Mouse (Mus musculus) thymus, adult 2 months (tissue): ENCODE measurements around the gene P2ry12. TPM values are rescaled to one million over a fixed set of nuclear protein-coding genes. Genes with fewer than 3 reads are reported as not detected.

Experiments
- DNase-seq: peaks from one replicate; pipeline ENCODE4 v3.0.0; 2021
- H3K27ac ChIP-seq: fragments of 200-500 bp; 2 replicates; pipeline ENCODE4 v1.5.1; 2012; ENCODE audit warnings: low read length, control low read depth; ENCODE audit not compliant: control insufficient read depth, insufficient read depth
- H3K27me3 ChIP-seq: fragments of 200-500 bp; 2 replicates; pipeline ENCODE4 v1.6.1; 2012; ENCODE audit warnings: mild to moderate bottlenecking, low read length, moderate library complexity, mixed read lengths; ENCODE audit not compliant: control insufficient read depth, insufficient read depth
- H3K36me3 ChIP-seq: fragments of 200-500 bp; 2 replicates; pipeline ENCODE4 v1.6.1; 2012; ENCODE audit warnings: mild to moderate bottlenecking, low read length, moderate library complexity; ENCODE audit not compliant: control insufficient read depth, insufficient read depth
- H3K4me1 ChIP-seq: fragments of 200-500 bp; replicated peaks from 2 replicates; pipeline ENCODE4 v1.6.1; 2012; ENCODE audit warnings: low read length; ENCODE audit not compliant: control insufficient read depth, insufficient read depth
- H3K4me3 ChIP-seq: fragments of 200-500 bp; 2 replicates; pipeline ENCODE4 v1.5.1; 2012; ENCODE audit warnings: mild to moderate bottlenecking, low read length, control low read depth, moderate library complexity; ENCODE audit not compliant: control insufficient read depth, insufficient read depth
- CTCF ChIP-seq: fragments of 200-500 bp; IDR thresholded peaks from 2 replicates; pipeline ENCODE4 v1.5.1; 2012; ENCODE audit warnings: mild to moderate bottlenecking, control low read depth, low read length, moderate library complexity, borderline replicate concordance; ENCODE audit not compliant: control insufficient read depth, poor library complexity, insufficient read depth; ENCODE audit errors: extremely low read depth
- POLR2A ChIP-seq: fragments of 200-500 bp; IDR thresholded peaks from 2 replicates; pipeline ENCODE4 v1.6.1; 2012; ENCODE audit warnings: mild to moderate bottlenecking, low read length, control low read depth, moderate library complexity; ENCODE audit not compliant: control insufficient read depth, poor library complexity, insufficient read depth; ENCODE audit errors: extremely low read depth
- WGBS: fragments of 180-500 bp; shearing (Covaris S2); methylation state at CpG from one replicate; pipeline ENCODE4 v1.1.7; 2018; 5-methylcytosine and 5-hydroxymethylcytosine counted together
- polyA plus RNA-seq: library from polyadenylated mRNA; depleted of rRNA; stranded (reverse); fragments of >200 nt; gene quantifications from 2 replicates; pipeline ENCODE4 v1.2.3, GENCODE M21; 2012; rRNA removed

The P2ry12 gene
- 13.6 and 15.7 TPM in 2 replicates for polyA plus RNA-seq

- Histone ChIP-seq H3K4me1 (peaks cover 36% of the 10 kb centered on the region), H3K27ac (peak within 1 kb of the TSS; percentile 79; the same call in 1 of the 2 replicates), H3K36me3 (no peaks in the 10 kb centered on the region), H3K27me3 (no peaks in the 10 kb centered on the region), H3K4me3 (no peak within 1 kb of the TSS)
- 85% methylated on average over 7 of the region's 7 CpGs for WGBS
- no peak for DNase-seq
- TF ChIP-seq POLR2A: no peak
- no peak for TF ChIP-seq CTCF
Observed at GRCm38 (mm10) chr3:59262704-59263103, at the start of gene P2ry12. Gene P2ry12, minus strand, starts transcription at chr3:59262871.

GRCm38 (mm10) chr3:59305518-59305917, 42.8 kb upstream of the P2ry12 start:
- no peaks in the 10 kb centered on the region for H3K36me3 ChIP-seq
- TF ChIP-seq POLR2A: no peak
- no peak for TF ChIP-seq CTCF
- 98% methylated on average over 2 of the region's 2 CpGs for WGBS

GRCm38 (mm10) chr3:59304944-59305343, 42.3 kb upstream of the P2ry12 start:
- DNase-seq: no peak
- H3K36me3 ChIP-seq: no peaks in the 10 kb centered on the region
- H3K4me3 ChIP-seq: no peak overlapping the region
- H3K4me1 ChIP-seq: no peaks in the 10 kb centered on the region
- no peaks in the 10 kb centered on the region for H3K27me3 ChIP-seq
- no peak for TF ChIP-seq CTCF
- TF ChIP-seq POLR2A: no peak
- 95% methylated on average over 5 of the region's 5 CpGs for WGBS
- H3K27ac ChIP-seq: no peak overlapping the region

More at GRCm38 (mm10) chr3:59305518-59305917, 42.8 kb upstream of the P2ry12 start:
- Histone ChIP-seq H3K4me3 (no peak overlapping the region), H3K4me1 (no peaks in the 10 kb centered on the region), H3K27me3 (no peaks in the 10 kb centered on the region), H3K27ac (no peak overlapping the region)
- no peak for DNase-seq

GRCm38 (mm10) chr3:59297653-59298052, 35.0 kb upstream of the P2ry12 start:
- no peak overlapping the region for H3K4me3 ChIP-seq
- no peaks in the 10 kb centered on the region for H3K27me3 ChIP-seq
- H3K4me1 ChIP-seq: no peaks in the 10 kb centered on the region; the same call in 1 of the 2 replicates
- peak; percentile 24 for DNase-seq
- H3K36me3 ChIP-seq: no peaks in the 10 kb centered on the region
- no peak overlapping the region for H3K27ac ChIP-seq
- TF ChIP-seq POLR2A (no peak), CTCF (no peak)
- WGBS: 96% methylated on average over 16 of the region's 16 CpGs

- WGBS: 96% methylated on average over 5 of the region's 5 CpGs
- H3K27me3 ChIP-seq: no peaks in the 10 kb centered on the region
- H3K36me3 ChIP-seq: no peaks in the 10 kb centered on the region
- DNase-seq: no peak
- no peak overlapping the region for H3K27ac ChIP-seq
- H3K4me1 ChIP-seq: no peaks in the 10 kb centered on the region; the same call in 1 of the 2 replicates
- no peak overlapping the region for H3K4me3 ChIP-seq
- no peak for TF ChIP-seq CTCF
- no peak for TF ChIP-seq POLR2A
Observed at GRCm38 (mm10) chr3:59296563-59297130, 34.0 kb upstream of the P2ry12 start.

- no peak for DNase-seq
- Histone ChIP-seq H3K36me3 (no peaks in the 10 kb centered on the region), H3K4me1 (no peaks in the 10 kb centered on the region; the same call in 1 of the 2 replicates), H3K27ac (no peak overlapping the region), H3K27me3 (no peaks in the 10 kb centered on the region), H3K4me3 (no peak overlapping the region)
- no peak for TF ChIP-seq POLR2A
- no peak for TF ChIP-seq CTCF
- 95% methylated on average over 16 of the region's 16 CpGs for WGBS
Observed at GRCm38 (mm10) chr3:59295699-59296562, 33.3 kb upstream of the P2ry12 start.
